Mouse (Mus musculus) megakaryocyte, embryonic 14.5 days (primary cell): ENCODE data around the gene Vmn2r94.

ENCODE experiments used
- FLI1 ChIP-seq: IDR thresholded peaks from 2 replicates; pipeline ENCODE4 v1.6.1; 2012; ENCODE audit warnings: low read length, inconsistent platforms, mixed read lengths
- GATA1 ChIP-seq: IDR thresholded peaks from 3 replicates; pipeline ENCODE4 v1.6.1; 2012; ENCODE audit warnings: mixed read lengths, low read length, inconsistent platforms, borderline replicate concordance

DNA sequence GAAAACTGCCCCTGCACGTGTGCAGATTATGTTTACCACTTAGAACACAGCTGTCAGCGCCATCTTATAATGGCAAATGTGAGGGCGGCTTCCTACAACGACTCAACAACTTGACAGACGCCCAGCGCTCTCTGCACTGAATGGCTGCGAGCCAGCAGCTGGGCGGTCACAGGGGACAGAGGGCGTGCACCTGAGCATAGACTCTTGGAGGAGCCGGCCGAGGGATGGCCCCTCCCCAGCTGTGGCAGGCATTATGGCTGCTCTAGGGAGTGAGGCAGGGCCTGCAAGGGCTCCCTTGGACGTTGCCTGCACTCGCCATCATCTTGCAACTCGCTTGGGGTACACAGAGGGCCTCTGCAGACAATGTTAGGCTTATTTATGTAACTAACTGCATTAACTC is 40.6 kb downstream of the Vmn2r94 start:
- TF ChIP-seq GATA1 (no peak), FLI1 (no peak)
